Mouse (Mus musculus) myocyte (in vitro differentiated cells): ENCODE measurements around the gene Armh1.

Experiments
- CEBPB ChIP-seq: IDR thresholded peaks from 2 replicates; pipeline ENCODE4 v1.6.1; 2011; ENCODE audit warnings: mild to moderate bottlenecking, moderate library complexity; ENCODE audit not compliant: poor library complexity, insufficient read depth, severe bottlenecking
- E2F4 ChIP-seq: IDR thresholded peaks from one replicate; pipeline ENCODE4 v1.6.1; 2011; ENCODE audit warnings: mild to moderate bottlenecking, control low read depth, moderate library complexity; ENCODE audit not compliant: insufficient read depth
- MAX ChIP-seq: IDR thresholded peaks from one replicate; pipeline ENCODE4 v1.6.1; 2011; ENCODE audit warnings: low read depth, mild to moderate bottlenecking, control low read depth
- MYOD1 ChIP-seq, 3 experiments: IDR thresholded peaks; one replicate each; pipeline ENCODE4 v1.6.1; 2011; ENCODE audit warnings: control low read depth in 2 of 3, low read depth in 2 of 3, mild to moderate bottlenecking in 2 of 3, moderate library complexity in 1 of 3; ENCODE audit not compliant: insufficient read length in 2 of 3, control insufficient read depth in 1 of 3
- POLR2A ChIP-seq: IDR thresholded peaks from one replicate; pipeline ENCODE4 v1.6.1; 2011; ENCODE audit warnings: low read depth, mild to moderate bottlenecking, control low read depth, moderate library complexity; ENCODE audit not compliant: insufficient read length
- REST ChIP-seq: IDR thresholded peaks from one replicate; pipeline ENCODE4 v1.6.1; 2011; ENCODE audit warnings: mild to moderate bottlenecking, control low read depth, moderate library complexity; ENCODE audit not compliant: insufficient read depth, insufficient read length
- TCF12 ChIP-seq: IDR thresholded peaks from one replicate; pipeline ENCODE4 v1.6.1; 2011; ENCODE audit warnings: mild to moderate bottlenecking, control low read depth; ENCODE audit not compliant: poor library complexity, insufficient read depth, severe bottlenecking
- USF1 ChIP-seq: IDR thresholded peaks from one replicate; pipeline ENCODE4 v1.6.1; 2011; ENCODE audit warnings: low read depth, mild to moderate bottlenecking, control low read depth, moderate library complexity

- TF ChIP-seq MAX (no peak), USF1 (no peak), POLR2A (no peak), TCF12 (no peak), REST (no peak), E2F4 (no peak), MYOD1 (IDR thresholded peaks at IDR 0.05; ENCODE audit: control insufficient read depth in 1 of 3, insufficient read length in 2 of 3, low read depth in 2 of 3) (no peak), CEBPB (no peak)
These were observed 82.0 kb downstream of the Armh1 start for GRCm38 (mm10) chr4:117169936-117170335.
